Comparison of ENCODE assay signal across 15 mouse cellular contexts in the genomic region with DNA sequence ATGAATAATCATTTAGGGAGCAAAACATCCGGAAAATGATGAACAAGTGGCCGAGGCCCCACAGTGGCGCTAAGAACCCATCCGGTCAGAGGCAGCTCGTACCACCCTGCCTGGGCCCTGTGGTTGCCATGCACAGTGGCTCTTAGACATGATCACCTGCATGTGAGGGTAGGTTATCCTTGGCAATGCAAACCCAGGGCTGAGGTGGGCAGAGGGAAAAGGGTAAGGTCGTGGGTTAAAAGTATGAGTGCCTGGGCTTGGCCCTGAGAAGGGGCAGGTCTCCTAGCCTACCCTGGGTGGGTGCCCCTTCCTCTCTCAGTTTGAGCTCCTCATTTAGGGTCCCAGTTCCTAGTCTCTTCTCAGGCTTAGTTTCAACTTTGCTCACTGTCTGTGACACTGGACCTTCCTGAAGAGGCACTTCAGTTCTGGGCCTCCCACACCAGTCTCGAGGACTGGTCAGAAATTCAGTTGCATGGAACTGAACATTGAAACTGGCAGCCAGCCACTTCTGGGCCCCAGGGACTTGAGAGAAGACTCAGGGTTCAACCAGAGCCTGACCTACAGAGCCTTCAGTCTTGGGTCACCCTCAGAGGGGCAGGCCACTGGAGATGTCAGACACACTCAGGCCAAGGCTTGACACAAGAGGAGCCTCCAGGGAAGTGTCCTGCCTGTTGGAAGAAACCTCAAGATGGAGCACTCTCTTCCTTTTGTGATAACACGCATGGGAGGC. TPM values are rescaled to one million over a fixed set of nuclear protein-coding genes. Genes with fewer than 3 reads are reported as not detected.
A peak's percentile ranks its signal among the peaks of the same experiment; 100 is the strongest.
DNase-seq lines count a peak whose midpoint lies in the region; ATAC-seq and TF ChIP-seq lines count a peak whose summit lies in the region.
"Had no signal": no experiment of that assay in that cellular context is flagged by ENCODE, and none has a peak within 500 bp of the region (broad histone marks: within the 10 kb centered on the region; RNA-seq: fewer than 3 reads in every experiment).

No protein-coding gene starts in this region.

- no peak overlapping the region for H3K27ac ChIP-seq in heart, embryonic 12.5 days (ENCODE audit: poor library complexity, severe bottlenecking)
- no peak overlapping the region for H3K27ac ChIP-seq in lung, postnatal 0 days (ENCODE audit: low read length)
- H3K27ac ChIP-seq in bone marrow macrophage, adult 2 months (ENCODE audit: insufficient read depth, low read depth, low read length) = peak overlapping the region; percentile 72
- H3K27ac ChIP-seq in liver, embryonic 15.5 days (replicated peaks) = 0 out of 2 replicates have a peak overlapping the region, but pooled peaks have one; percentile 7
- H3K27ac ChIP-seq: forebrain, embryonic 10.5 days; hindbrain, embryonic 13.5 days; limb, embryonic 13.5 days; stomach, embryonic 15.5 days had no signal

- H3K27me3 ChIP-seq in heart, embryonic 12.5 days (replicated peaks) = no peaks in the 10 kb centered on the region
- no peaks in the 10 kb centered on the region for H3K27me3 ChIP-seq in lung, postnatal 0 days (replicated peaks; ENCODE audit: insufficient read depth, low read length)
- H3K27me3 ChIP-seq in liver, embryonic 15.5 days = no peaks in the 10 kb centered on the region
- H3K27me3 ChIP-seq: hindbrain, embryonic 13.5 days; limb, embryonic 13.5 days; stomach, embryonic 15.5 days had no signal

- H3K4me1 ChIP-seq in heart, embryonic 12.5 days (replicated peaks) = peaks cover 17% of the 10 kb centered on the region
- no peaks in the 10 kb centered on the region; the same call in 1 of the 2 replicates for H3K4me1 ChIP-seq in lung, postnatal 0 days (ENCODE audit: insufficient read depth, low read depth, low read length)
- peaks cover 10% of the 10 kb centered on the region for H3K4me1 ChIP-seq in lung, adult 2 months (ENCODE audit: control insufficient read depth, insufficient read depth, low read length)
- peaks cover 81% of the 10 kb centered on the region for H3K4me1 ChIP-seq in bone marrow macrophage, adult 2 months (ENCODE audit: control insufficient read depth, insufficient read depth, low read length)
- H3K4me1 ChIP-seq in liver, embryonic 15.5 days (replicated peaks) = peaks cover 62% of the 10 kb centered on the region

- ATAC-seq in heart, embryonic 12.5 days (ENCODE audit: insufficient number of reproducible peaks, low FRiP score) = no peak
- ATAC-seq in lung, postnatal 0 days = 0 out of 2 replicates have a peak, but pooled peaks have one; percentile 8
- ATAC-seq in liver, embryonic 15.5 days (ENCODE audit: insufficient read depth) = no peak

- H3K4me3 ChIP-seq in heart, embryonic 12.5 days = no peak overlapping the region
- H3K4me3 ChIP-seq in lung, postnatal 0 days (ENCODE audit: low read depth, low read length) = no peak overlapping the region
- no peak overlapping the region for H3K4me3 ChIP-seq in lung, adult 2 months (replicated peaks; ENCODE audit: extremely low read depth, low read depth, low read length)
- no peak overlapping the region for H3K4me3 ChIP-seq in bone marrow macrophage, adult 2 months (ENCODE audit: insufficient read depth, low read length)
- no peak overlapping the region for H3K4me3 ChIP-seq in liver, embryonic 15.5 days (replicated peaks)
- H3K4me3 ChIP-seq: forebrain, embryonic 10.5 days; hindbrain, embryonic 13.5 days; limb, embryonic 13.5 days; stomach, embryonic 15.5 days had no signal

- 79% methylated on average over 8 of the region's 8 CpGs for WGBS in heart, embryonic 12.5 days
- 89% methylated on average over 8 of the region's 8 CpGs for WGBS in lung, postnatal 0 days
- WGBS in lung, adult 2 months = 83% methylated on average over 8 of the region's 8 CpGs
- WGBS in liver, embryonic 15.5 days (ENCODE audit: insufficient replicate concordance) = 75% methylated on average over 8 of the region's 8 CpGs

- H3K9me3 ChIP-seq in heart, embryonic 12.5 days (replicated peaks) = no peaks in the 10 kb centered on the region; the same call in 1 of the 2 replicates
- no peaks in the 10 kb centered on the region for H3K9me3 ChIP-seq in lung, postnatal 0 days (ENCODE audit: low read length)
- H3K9me3 ChIP-seq in liver, embryonic 15.5 days (replicated peaks) = no peaks in the 10 kb centered on the region
- H3K9me3 ChIP-seq: forebrain, embryonic 10.5 days; hindbrain, embryonic 13.5 days; limb, embryonic 13.5 days; stomach, embryonic 15.5 days had no signal

- no peak for TF ChIP-seq CTCF in lung, postnatal 0 days (IDR thresholded peaks at IDR 0.05)
- no peak for TF ChIP-seq CTCF in lung, adult 2 months (IDR thresholded peaks at IDR 0.05; ENCODE audit: insufficient read depth, low read length)
- no peak for TF ChIP-seq CTCF in bone marrow macrophage, adult 2 months (IDR thresholded peaks at IDR 0.05; ENCODE audit: low read depth, low read length)

- no peak for TF ChIP-seq POLR2A in lung, adult 2 months (IDR thresholded peaks at IDR 0.05; ENCODE audit: borderline replicate concordance, extremely low read depth, low read depth, low read length)
- TF ChIP-seq POLR2A in bone marrow macrophage, adult 2 months (IDR thresholded peaks at IDR 0.05; ENCODE audit: borderline replicate concordance, low read depth, low read length) = no peak

- no peak overlapping the region for H3K9ac ChIP-seq in heart, embryonic 12.5 days
- H3K9ac ChIP-seq in lung, postnatal 0 days (replicated peaks; ENCODE audit: low read depth) = no peak overlapping the region
- H3K9ac ChIP-seq in liver, embryonic 15.5 days = no peak overlapping the region
- H3K9ac ChIP-seq: hindbrain, embryonic 13.5 days; limb, embryonic 13.5 days; stomach, embryonic 15.5 days had no signal

- no peak overlapping the region for H3K4me2 ChIP-seq in heart, embryonic 12.5 days
- H3K4me2 ChIP-seq in lung, postnatal 0 days (replicated peaks; ENCODE audit: low read depth, low read length) = no peak overlapping the region
- no peak overlapping the region for H3K4me2 ChIP-seq in liver, embryonic 15.5 days
- H3K4me2 ChIP-seq: hindbrain, embryonic 13.5 days; limb, embryonic 13.5 days; stomach, embryonic 15.5 days had no signal

- no peaks in the 10 kb centered on the region for H3K36me3 ChIP-seq in heart, embryonic 12.5 days
- no peaks in the 10 kb centered on the region for H3K36me3 ChIP-seq in lung, postnatal 0 days (ENCODE audit: insufficient read depth, low read length)
- H3K36me3 ChIP-seq in liver, embryonic 15.5 days (replicated peaks) = no peaks in the 10 kb centered on the region
- H3K36me3 ChIP-seq: forebrain, embryonic 10.5 days; hindbrain, embryonic 13.5 days; limb, embryonic 13.5 days; stomach, embryonic 15.5 days had no signal

- no peak for TF ChIP-seq EP300 in lung, postnatal 0 days (IDR thresholded peaks at IDR 0.05)

- peak; percentile 56 to 57 for DNase-seq in heart, adult 18-20 months
- no peak for DNase-seq in lung, postnatal 0 days (ENCODE audit: low spot score)
- DNase-seq in lung, adult 2 months = no peak
- DNase-seq in ovary, postnatal 10 days (ENCODE audit: low spot score) = no peak
- DNase-seq: cerebellum, adult 9-11 months; thymus, postnatal 36 days had no signal

RNA-seq across cellular contexts. Expression of gene Ankdd1a, which starts 18.1 kb away (rescaled TPM):
- total RNA-seq in heart, adult 18-20 months (2021) = not detected
- polyA plus RNA-seq in heart, embryonic 12.5 days (2016; fragmentation: Nextera tagmentation; extraction: Ambion mirVana) = not detected in 2 replicates
- polyA plus RNA-seq in lung, postnatal 0 days (2015; fragmentation: Nextera tagmentation; extraction: Ambion mirVana) = not detected in 2 replicates
- polyA plus RNA-seq in lung, adult 2 months (2012; rRNA removed) = 0.17 and 0.59 TPM in 2 replicates
- polyA plus RNA-seq in bone marrow macrophage, adult 2 months (2012; ENCODE audit: insufficient read depth, insufficient read length, missing spikeins) = 4.1 and 6.4 TPM in 2 replicates
- 0.09 TPM in 1 of 2 replicates, not detected in the other for polyA plus RNA-seq in liver, embryonic 15.5 days (2015; fragmentation: Nextera tagmentation; extraction: Ambion mirVana)
- polyA plus RNA-seq: embryonic facial prominence, embryonic 11.5 days; forebrain, embryonic 10.5 days; heart, embryonic 14.5 days; limb, embryonic 13.5 days had no signal

RNA-seq across cellular contexts. Expression of gene Plekho2, which starts 41.8 kb away (rescaled TPM):
- 1 to 10 TPM; 8.8 to 9.3 TPM for total RNA-seq in heart, adult 18-20 months (2021)
- polyA plus RNA-seq in heart, embryonic 12.5 days (2016; fragmentation: Nextera tagmentation; extraction: Ambion mirVana) = 14.0 and 14.9 TPM in 2 replicates
- 20.3 and 21.1 TPM in 2 replicates for polyA plus RNA-seq in lung, postnatal 0 days (2015; fragmentation: Nextera tagmentation; extraction: Ambion mirVana)
- polyA plus RNA-seq in lung, adult 2 months (2012; rRNA removed) = 31.6 and 36.7 TPM in 2 replicates
- 193 and 213 TPM in 2 replicates for polyA plus RNA-seq in bone marrow macrophage, adult 2 months (2012; ENCODE audit: insufficient read depth, insufficient read length, missing spikeins)
- polyA plus RNA-seq in liver, embryonic 15.5 days (2015; fragmentation: Nextera tagmentation; extraction: Ambion mirVana) = 27.0 and 27.3 TPM in 2 replicates

RNA-seq across cellular contexts. Expression of gene Pif1, which starts 48.9 kb away (rescaled TPM):
- not detected for total RNA-seq in heart, adult 18-20 months (2021)
- polyA plus RNA-seq in heart, embryonic 12.5 days (2016; fragmentation: Nextera tagmentation; extraction: Ambion mirVana) = 12.4 and 14.4 TPM in 2 replicates
- polyA plus RNA-seq in lung, postnatal 0 days (2015; fragmentation: Nextera tagmentation; extraction: Ambion mirVana) = 0.56 and 0.87 TPM in 2 replicates
- 0.36 and 1.0 TPM in 2 replicates for polyA plus RNA-seq in lung, adult 2 months (2012; rRNA removed)
- polyA plus RNA-seq in bone marrow macrophage, adult 2 months (2012; ENCODE audit: insufficient read depth, insufficient read length, missing spikeins) = 3.8 and 4.4 TPM in 2 replicates
- 10.0 and 13.2 TPM in 2 replicates for polyA plus RNA-seq in liver, embryonic 15.5 days (2015; fragmentation: Nextera tagmentation; extraction: Ambion mirVana)

Comparison
In these comparisons a context has a peak if more than half of its experiments do, and no peak if none do; other contexts are left out.
1. DNase-seq: peak in heart, adult 18-20 months (2 of 2); none in lung, postnatal 0 days (single experiment), lung, adult 2 months (single experiment) and ovary, postnatal 10 days (single experiment).
2. H3K27ac ChIP-seq: peak in bone marrow macrophage, adult 2 months (single experiment) and liver, embryonic 15.5 days (single experiment); none in heart, embryonic 12.5 days (single experiment) and lung, postnatal 0 days (single experiment).